Mouse (Mus musculus) lung, postnatal 0 days (tissue): ENCODE measurements around the gene Tob2.

Experiments
- CTCF ChIP-seq: IDR thresholded peaks from 2 replicates; pipeline ENCODE4 v1.5.1; 2016; ENCODE audit warnings: antibody characterized with exemption, mild to moderate bottlenecking
- EP300 ChIP-seq: IDR thresholded peaks from 2 replicates; pipeline ENCODE4 v1.6.1; 2016; ENCODE audit warnings: antibody characterized with exemption, mild to moderate bottlenecking, control low read depth

DNA sequence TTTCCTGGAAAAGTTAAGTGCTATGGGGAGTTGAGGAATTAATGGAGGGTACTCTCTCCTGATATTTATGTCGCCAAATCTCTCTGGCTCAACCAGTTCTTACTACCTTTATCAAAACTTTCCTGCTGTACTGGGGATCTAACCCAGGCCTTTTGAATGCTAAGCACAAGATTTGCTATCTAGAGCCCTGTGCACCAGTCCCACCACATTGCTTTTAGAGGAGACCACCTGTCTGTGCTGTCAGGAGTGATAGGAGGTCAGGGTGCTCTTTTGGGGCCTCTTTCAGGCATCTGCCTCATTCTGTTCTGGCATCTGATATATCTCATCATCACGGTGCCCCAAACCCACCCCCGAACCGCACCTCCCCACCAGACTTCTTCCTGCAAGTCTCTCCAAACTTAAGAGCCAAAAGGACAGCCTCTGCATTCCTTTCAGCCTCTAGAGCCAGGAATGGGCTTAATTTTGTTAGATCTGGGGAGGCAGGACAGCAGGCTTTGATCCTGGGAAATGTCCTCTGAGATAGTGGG is 55.1 kb downstream of the Tob2 start:
- no peak for TF ChIP-seq CTCF
- no peak for TF ChIP-seq EP300
